Mouse (Mus musculus) embryo, embryonic 10.5 days (tissue): ENCODE data around the gene Clrn1.

ENCODE experiments used
- DNase-seq: peaks from one replicate; pipeline ENCODE4 v3.0.0-alpha.2; 2015; ENCODE audit warnings: low spot score

The Clrn1 gene

DNA sequence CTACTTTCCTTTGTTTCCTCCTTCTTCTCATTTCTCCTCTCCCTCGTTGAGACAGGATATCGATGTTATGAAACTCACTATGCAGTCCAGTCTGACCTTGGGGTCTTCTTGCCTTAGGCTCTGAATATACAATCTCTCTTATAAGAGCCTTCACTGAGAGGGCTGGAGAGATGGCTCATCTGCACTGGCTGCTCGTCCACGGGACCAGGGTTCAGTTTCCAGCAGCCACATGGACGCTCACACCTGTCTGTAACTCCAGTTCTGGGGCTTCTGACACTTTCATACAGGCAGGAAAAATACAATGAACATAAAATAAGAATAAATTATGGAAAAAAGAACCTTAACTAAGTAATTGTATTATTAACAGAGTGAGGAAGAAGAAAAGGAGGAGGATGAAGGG, 53.6 kb downstream of the Clrn1 start:
- DNase-seq = no peak

DNA sequence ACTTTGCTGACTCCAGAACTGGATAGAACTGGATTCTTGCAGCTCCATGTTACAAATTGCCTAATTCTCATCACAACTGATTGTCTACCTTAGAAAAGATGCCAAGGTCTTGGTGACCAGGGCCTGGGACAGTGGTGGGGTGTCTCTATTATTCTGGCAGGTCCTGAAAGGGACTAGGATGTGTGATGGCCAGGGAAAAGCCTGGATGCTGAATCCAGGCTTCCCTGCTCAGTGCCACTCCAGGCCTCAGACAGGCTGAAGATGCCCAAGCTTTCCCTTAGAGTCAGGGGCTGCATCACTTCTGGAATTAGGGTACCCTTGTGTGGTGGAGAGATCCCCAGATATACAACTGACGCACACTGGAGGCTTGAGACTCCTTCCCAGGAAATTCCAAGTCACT, 55.2 kb downstream of the Clrn1 start:
- no peak for DNase-seq

DNA sequence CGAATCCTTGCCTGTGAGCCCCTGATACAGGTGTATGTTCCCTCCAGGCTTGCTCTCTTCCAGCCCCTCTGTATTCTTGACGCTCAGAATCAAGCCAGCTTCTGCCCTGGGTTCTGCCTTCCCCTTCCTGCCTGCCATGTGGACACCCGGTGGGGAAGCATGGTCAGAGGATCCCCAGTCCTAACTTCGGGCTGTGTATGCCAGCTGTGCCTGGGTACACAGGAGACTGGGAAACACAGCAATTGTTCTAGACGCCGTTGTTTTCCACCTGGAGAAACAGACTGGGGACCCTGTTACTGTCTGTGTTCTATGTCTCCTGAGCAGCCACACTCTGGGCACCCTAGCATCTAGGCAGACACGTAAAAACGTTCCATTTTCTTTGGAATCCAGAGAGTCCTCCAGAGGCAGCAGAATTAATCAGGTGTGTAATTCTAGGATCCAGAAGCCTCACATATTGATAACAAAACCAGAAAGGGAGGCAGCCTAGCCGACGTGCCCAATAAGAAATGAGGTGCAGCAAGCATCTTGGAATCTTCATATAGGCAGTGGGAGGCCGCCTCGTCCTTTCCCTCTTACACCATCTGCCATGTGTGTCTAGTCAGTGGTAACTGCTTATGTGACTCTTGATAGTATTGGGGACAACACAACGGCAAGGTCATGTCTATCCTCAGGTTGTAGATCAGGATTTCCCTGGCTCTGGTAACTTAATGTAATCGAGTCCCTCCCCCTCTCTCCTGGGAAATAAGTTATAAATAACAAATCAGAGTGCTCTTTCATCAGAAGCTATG, 56.6 kb downstream of the Clrn1 start:
- no peak for DNase-seq

DNA sequence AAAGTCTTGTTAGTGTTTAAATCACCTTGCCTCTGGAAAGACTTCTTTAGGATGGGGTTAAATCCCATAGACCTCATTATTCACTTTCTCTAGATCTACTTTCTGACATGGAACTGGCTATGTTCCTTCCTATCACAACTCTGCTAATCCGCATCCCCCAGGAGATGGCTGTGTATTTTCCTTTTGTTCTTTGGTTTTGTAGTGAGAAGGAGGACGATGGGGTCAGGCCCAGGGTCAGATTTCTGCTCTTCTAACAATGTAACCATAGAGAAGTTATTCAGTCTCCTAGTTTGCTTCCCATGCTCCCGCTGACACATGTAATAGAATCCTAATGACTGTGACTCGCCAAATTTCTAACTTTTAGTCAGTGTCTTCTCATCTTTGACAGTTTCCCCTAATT, 58.9 kb downstream of the Clrn1 start:
- DNase-seq = peak; percentile 86

DNA sequence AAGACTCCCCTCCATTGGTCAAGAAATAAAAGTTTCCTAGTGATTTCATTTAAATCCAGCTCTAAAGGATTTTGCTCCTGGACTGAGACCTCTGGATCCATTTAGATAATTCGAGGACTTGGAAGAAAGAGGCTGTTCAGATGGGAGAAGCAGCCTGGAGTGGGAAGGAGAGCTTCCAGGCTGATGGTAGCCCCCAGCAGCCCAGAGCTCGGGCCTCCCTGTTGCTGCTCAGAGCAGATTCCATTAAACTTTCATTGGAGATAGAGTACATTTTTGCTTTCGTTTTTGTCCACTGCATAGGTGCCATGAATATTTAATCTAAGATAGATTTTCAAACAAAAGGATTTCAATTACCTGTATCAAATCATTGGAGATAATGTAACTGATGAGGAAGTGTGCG, 62.9 kb downstream of the Clrn1 start, which contains the start of gene Mindy4b-ps:
Gene Mindy4b-ps, minus strand, starts transcription at position 101 of the 400 bp plus-strand sequence.
- no peak for DNase-seq

DNA sequence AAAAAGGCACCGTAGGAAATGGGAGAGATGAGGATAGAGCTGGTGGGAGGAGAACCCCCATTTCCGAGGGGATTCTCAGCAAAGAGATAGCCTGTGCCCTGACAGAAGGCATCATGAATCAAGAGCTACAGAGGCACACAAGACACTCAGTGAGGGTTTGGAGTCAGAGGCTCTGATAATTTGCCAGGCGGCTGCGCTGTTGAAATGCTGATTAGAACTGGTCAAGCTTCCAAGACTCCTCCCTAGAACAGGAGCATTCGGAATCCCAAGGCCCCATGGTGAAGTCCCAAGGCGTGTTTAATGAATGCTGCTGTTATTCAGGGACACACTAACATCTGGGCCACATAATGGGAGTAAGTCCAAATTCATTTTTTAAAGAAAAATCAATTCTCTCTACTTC, 67.8 kb downstream of the Clrn1 start:
- no peak for DNase-seq

DNA sequence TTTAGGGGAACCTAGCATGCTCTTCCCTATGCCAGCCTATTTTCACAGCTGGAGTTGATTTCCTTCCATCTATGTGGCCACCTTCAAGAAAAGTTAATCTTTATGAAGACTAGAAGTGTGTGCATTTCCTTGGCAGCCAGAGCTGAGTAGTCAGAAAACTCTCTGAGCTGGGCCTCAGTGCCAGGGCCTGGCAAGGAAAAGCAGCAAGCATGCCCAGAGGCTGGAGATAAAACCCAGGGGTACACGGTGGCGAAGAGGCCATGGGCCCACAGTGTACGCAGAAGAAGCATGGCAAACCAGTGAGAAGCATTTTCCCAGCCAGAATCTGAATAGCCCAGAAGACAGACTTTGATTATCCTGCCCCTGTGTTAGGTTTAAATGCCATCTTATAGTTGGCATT, 70.9 kb downstream of the Clrn1 start:
- no peak for DNase-seq

DNA sequence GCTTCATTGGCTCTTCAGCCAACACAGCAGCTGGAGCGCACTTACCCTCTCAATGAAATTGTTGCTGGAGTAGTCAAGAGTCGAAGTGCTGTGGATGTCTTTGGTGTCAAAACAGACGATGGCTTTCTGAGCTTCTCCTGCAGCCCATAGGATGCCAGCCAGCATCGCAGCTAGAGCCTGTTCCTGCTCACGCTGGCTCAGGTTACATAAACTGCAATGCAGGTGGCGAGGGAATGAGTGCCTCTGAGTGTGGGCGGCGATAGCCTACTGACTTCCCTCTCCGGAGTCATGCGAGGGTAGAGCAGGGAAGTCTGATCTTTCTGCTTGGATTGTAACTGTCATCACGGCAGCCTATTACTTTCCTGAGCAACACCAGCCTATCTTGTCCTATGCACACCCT, 74.8 kb downstream of the Clrn1 start:
- no peak for DNase-seq

DNA sequence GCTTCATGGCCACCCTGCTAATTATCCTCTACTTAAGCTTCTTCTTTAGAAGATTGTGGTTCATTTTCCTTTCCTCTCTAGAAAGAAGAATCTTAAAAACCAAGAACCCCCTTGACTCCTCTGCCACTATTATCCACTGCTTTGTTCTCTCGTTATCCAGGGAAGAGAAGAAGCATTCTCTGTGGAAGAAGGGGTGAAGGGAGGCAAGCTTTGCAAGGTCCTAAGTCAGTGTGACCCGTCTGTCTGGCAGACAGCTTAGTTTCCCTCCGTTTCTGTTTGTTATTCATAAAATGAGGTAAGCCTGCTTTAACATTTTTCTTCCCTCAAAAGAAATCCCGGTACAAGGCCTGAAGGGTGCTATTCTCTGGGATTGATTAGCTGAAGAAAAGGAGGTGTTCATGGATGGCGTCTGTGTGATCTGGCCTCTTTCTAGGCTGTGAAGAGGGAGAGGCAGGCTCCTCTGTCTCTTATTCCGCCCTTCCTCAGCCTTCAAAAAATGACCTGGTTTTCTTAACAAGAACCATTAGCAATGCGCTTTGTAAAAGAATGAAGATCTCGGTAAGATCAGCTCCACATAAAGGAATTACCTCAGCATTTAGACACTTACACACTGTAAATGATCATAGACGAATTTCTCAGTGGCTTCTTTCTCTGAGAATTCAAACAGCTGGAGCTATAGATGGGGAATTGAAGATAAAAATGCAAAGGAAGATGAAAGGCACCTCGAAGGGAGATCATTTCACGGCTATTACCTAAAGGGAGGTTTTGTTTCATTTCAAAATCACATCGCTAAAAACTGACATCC, 75.8 kb downstream of the Clrn1 start:
- DNase-seq = no peak

DNA sequence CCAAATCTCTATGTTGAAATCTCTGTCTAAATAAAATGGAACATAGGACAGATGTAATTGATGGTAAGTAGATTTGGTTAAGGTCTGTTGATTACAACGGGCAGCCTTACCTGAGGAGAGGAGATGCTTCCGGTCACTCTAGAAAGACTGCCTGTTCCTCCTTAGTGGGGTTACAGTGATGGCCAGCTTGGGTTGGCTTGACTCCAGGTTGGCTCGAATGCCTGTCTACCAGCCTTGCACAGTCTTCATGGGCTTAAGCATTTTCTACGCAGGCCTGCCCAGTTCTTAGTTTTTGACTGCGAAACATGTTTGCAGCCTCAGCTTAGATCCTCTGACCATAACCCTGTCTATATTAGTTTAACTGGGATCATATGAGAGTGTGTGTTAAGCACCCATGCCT, 76.5 kb downstream of the Clrn1 start:
- no peak for DNase-seq

DNA sequence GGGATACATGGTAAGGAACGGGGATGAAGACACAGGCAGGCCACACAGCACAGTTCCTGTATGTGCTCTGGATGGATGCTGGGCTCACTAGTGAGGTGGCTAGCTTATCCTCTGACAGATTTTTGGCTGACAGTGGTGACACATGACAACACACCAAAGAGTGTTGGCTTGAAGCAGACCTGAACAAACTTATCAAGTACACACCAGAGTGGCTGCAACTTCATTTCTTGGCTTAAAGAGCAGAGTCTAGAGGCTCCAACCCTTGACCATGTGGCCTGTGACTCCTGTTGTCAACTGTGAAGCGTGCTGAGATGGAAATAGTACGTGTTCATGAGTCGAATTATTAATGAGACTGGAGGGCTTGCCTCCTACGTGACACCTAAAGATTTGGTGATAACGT, 80.4 kb downstream of the Clrn1 start:
- no peak for DNase-seq

DNA sequence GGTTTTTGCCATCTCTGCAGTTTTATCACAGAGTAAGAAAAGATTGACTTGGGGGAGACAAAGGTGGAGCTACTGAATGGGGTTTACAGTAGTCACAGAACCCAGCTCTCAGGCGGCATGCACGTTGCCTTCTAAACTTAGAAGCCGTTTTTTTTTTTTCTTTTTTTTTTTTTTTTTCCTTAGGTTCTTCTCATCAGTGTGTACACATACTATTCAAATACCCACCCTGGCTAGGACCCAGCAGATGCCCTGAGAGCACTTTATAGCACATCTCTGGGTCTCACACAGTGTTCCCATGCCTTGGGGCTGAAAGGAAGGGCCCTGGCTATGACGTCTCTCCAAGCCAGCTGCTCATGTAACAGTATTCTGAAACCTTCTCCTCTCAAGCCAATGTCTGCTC, 86.5 kb downstream of the Clrn1 start:
- DNase-seq = no peak

DNA sequence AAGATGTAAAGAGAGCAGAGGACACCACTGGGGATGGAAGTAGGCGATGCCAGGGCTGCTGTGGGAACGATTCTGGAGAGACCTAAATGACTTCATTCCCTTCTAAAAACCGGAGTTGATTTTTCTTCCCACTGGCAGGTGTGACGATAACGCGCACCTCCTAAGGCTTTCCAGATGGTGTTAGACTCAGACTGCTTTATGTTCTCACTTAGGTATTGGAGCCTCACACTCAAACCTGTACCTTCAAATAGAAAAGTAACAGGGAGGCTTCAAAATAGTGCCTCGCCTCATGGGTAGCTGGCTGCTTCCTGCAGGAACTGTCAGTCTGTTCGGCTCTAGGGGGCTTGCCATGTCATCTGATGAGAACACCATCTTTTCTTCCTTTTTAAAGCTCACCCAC, 86.9 kb downstream of the Clrn1 start:
- no peak for DNase-seq
